Mouse (Mus musculus): ENCODE measurements around the gene Olfr1298. TPM values are rescaled to one million over a fixed set of nuclear protein-coding genes. Genes with fewer than 3 reads are reported as not detected.

The Olfr1298 gene
- not detected for polyA plus RNA-seq (2017; shearing (Covaris generic))

DNA sequence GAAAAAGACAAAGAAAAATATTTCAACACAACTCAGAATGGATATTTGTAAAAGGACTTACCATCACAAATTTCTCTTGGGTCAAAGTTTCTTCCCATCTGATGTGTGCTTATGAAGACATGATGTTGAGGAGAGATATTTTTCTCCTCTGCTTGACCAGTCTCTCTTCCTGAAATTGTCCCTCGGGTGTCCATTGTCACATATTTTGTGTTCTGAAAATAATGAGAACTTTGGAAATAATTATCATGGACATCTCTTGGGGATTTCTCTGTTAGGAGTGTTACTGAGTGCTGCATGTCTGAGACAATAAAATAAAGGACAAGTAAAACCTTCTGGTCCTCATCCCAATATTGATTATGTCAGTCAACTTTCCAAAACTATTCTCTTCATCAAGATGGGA lies at the start of gene Olfr1298:
Olfr1298 (minus strand) TSS at position 101 of the 400 bp plus-strand sequence.

DNA sequence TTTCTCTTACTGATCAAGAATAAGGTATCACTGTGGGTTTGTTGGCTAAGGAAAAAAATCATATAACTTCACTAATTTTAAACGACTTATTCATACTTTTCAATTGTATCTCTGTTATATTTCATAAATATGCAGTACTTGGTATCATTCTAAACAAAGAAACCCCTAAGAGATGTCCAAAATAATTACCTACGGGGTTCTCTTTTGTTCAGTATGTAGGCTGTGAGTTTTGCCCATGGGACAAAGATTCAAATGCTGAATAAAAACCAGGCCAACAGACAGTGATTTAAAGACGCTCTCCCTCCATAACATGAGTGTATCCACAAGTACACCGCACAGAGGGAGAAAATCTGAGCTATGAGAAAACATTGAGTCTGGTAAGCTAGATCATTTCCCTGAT lies 12.1 kb upstream of the Olfr1298 start, which contains the start of gene Olfr1299:
Olfr1299 (plus strand) TSS at position 301 of the 400 bp plus-strand sequence.

GRCm38 (mm10) chr2:111626397-111626796 lies 22.6 kb downstream of the Olfr1298 start, which contains the start of gene Olfr1297:
Gene Olfr1297, minus strand, starts transcription at chr2:111626497.

Other genes starting within 250 kb of the Olfr1298 start
- gene Olfr1286, start 226.1 kb downstream of the Olfr1298 start, polyA plus RNA-seq (2017; shearing (Covaris generic)), result not detected
- not detected for gene Olfr1287, start 200.1 kb downstream of the Olfr1298 start, polyA plus RNA-seq (2017; shearing (Covaris generic))
- gene Olfr1288, start 175.1 kb downstream of the Olfr1298 start, polyA plus RNA-seq (2017; shearing (Covaris generic)), result not detected
- not detected for gene Olfr1289, start 168.4 kb downstream of the Olfr1298 start, polyA plus RNA-seq (2017; shearing (Covaris generic))
- not detected for gene Olfr1290, start 155.4 kb downstream of the Olfr1298 start, polyA plus RNA-seq (2017; shearing (Covaris generic))
- gene Olfr1291-ps1, start 152.0 kb downstream of the Olfr1298 start, polyA plus RNA-seq (2017; shearing (Covaris generic)), result not detected
- not detected for gene Olfr1293-ps, start 124.0 kb downstream of the Olfr1298 start, polyA plus RNA-seq (2017; shearing (Covaris generic))
- not detected for gene Olfr1294, start 108.9 kb downstream of the Olfr1298 start, polyA plus RNA-seq (2017; shearing (Covaris generic))
- gene Olfr1295, start 79.5 kb downstream of the Olfr1298 start, polyA plus RNA-seq (2017; shearing (Covaris generic)), result not detected
- gene Olfr1297, start 22.7 kb downstream of the Olfr1298 start, polyA plus RNA-seq (2017; shearing (Covaris generic)), result not detected
- gene Olfr1299, start 12.2 kb upstream of the Olfr1298 start, polyA plus RNA-seq (2017; shearing (Covaris generic)), result not detected
- gene Olfr1301, start 101.8 kb upstream of the Olfr1298 start, polyA plus RNA-seq (2017; shearing (Covaris generic)), result not detected
- gene Olfr1302, start 128.2 kb upstream of the Olfr1298 start, polyA plus RNA-seq (2017; shearing (Covaris generic)), result not detected
- gene Olfr1303, start 171.1 kb upstream of the Olfr1298 start, polyA plus RNA-seq (2017; shearing (Covaris generic)), result not detected
- gene Olfr1305, start 227.9 kb upstream of the Olfr1298 start, polyA plus RNA-seq (2017; shearing (Covaris generic)), result not detected